Mouse (Mus musculus) c-Kit-positive CD71-negative TER-119-negative erythroid progenitor cells, embryonic 14.5 days (primary cell): ENCODE data around the gene Snx14.

Experiments
- DNase-seq: peaks from one replicate; pipeline ENCODE4 v3.0.0-alpha.2; 2013; ENCODE audit warnings: low read depth

Gene Snx14

DNA sequence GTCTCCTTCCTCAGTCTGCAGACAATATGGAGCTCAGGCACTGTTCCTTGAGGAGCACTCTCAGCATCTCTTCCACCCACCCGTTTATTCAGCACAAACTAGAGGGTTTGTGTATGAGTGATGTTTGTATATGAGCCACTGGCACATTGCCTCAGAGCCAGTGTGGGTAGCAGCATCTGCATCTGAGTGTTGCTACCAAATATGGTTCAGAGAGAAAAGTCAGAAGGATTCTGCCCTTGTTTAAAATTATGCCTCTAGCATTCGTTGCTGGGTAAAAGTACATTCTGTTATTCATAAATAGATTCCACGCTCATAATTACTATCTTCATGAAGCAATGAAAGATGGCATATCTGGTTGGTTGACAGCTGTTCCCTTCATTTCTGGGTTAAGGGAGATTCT lies 96.1 kb downstream of the Snx14 start:
- no peak for DNase-seq

DNA sequence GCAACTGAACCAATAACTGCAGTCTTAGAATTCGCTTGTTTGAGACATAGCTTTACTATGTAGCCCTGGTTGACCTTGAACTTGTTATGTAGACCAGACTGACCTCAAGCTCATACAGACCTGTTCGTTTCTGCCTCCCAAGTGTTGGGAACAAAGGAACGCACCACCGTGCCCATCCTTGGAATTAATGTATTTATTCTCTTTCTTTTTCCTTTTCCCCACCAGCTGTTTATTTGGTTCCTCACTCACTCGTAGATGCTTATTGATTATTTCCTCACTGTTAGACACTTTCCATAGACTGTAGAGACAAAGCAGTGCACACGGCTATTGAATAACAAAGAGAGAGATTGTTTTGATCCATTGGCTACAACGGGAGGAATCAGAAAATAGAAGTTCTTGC lies 96.5 kb downstream of the Snx14 start:
- no peak for DNase-seq

DNA sequence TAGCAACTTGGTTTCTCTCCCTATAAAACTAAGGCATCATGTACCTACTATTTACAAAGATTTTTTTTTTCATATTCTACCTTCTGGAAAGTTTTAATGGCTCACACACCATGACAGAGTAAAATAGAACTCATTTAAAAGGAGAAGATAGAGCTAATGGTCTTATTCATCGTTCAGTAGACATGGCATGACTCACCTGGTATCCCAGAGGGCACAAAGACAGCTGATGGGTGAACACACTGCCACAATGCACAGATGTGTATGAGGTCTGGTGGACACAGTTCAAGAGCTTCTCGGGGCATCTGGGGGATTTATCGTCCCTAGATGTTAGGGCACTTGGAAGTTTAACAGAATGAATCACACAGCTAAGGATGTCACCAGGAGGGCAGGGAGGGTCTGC lies 97.9 kb downstream of the Snx14 start:
- DNase-seq = no peak

DNA sequence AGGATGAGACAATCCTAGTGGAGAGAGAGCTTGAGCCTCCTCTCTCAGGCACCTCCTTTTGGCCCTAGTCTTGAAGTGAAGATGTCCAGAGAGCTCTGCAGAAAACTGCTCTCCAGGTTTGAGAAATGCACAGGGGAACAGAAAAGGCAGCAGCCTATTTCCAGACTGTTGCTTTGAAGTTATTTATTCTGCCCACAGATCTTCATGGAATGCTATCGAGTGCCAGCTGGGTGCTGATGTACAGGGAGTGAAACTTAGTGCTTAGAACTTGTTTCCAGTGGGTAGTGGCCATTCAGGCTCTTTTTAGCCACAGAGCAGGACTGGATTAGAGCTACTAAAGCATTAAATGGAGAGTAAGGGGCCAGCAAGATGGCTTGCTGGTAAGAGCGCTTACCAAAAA lies 102.9 kb downstream of the Snx14 start:
- no peak for DNase-seq

DNA sequence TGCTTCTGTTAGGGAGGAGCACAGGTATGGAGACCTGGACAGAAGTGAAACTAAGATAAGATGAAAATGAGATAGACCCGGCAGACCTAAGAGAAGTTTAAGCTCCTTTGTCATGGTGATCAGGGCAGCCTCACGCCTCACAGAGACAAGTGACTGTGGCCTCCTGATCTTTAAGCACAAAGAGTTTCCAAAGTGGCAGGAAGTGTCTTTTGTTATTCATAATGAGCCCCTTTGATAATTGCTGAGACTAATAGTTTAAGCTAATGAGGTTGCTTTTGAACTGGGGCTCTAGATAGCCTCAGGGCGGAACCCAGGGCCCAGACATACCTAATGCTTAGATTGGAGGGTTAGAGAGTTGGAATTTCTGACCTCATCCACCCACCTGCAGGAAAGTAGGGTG lies 106.3 kb downstream of the Snx14 start:
- DNase-seq = no peak

DNA sequence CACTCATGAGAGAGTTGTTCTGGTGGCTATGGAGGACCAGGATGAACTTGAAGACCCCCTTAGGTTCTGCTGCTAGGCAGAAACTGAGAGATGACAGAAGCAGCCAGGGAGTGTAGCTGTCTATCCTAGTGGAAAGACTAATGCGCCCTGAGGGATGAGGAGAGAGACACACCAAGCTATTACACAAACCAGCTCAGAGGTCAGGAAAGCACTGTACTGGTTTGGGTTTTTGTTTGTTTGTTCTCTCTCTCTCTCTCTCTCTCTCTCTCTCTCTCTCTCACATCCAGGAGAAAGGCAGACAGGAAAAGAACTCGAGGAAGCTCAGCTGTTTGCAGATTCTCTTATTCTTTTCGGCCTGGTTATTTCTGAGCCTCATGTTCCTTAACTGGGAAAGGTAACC lies 108.4 kb downstream of the Snx14 start:
- no peak for DNase-seq

DNA sequence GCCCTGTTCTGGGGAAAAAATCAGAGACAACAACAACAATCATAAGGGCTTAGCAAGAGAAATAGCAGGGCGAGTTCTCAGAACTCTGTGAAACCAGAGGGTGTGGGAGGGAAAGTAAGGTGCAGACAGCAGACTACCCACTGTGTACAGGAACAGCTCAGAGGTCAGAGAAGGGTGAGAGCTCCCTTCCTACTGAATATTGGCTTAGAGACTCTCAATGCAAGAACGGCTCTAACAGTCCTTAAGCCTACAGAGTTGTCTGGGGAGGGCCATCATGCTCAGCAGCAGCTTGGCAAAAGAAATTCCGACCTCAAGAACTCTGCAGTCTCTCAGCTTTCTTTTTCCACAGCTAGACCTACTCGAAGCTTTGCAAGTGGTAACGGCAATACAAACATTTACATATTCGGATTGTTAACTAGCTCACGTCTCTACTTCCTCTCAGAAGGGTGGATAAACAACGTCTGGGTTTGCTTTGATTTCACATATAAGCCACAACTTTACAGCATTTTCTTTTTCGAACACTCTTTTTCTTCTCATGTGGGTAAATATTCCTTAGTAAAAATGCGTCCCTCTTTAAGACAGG lies 109.5 kb downstream of the Snx14 start:
- DNase-seq = no peak

DNA sequence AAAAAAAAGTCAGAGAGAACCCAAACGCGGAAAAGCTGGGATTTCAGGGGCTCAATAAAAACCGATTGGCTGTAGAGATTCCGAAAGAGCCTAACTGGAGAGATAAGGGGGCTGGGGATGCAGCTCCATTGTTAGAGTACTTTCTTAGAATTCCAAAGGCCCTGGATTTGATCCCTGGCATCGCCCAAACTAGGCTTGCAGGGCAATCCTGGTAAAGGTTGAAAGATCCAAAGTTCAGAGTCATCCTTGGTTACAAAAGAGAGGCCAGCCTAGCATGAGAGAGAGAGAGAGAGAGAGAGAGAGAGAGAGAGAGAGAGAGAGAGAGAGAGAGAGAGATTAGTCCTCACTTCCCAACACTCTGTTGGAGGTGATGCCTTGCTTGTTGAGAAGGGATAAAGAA lies 110.1 kb downstream of the Snx14 start:
- no peak for DNase-seq

DNA sequence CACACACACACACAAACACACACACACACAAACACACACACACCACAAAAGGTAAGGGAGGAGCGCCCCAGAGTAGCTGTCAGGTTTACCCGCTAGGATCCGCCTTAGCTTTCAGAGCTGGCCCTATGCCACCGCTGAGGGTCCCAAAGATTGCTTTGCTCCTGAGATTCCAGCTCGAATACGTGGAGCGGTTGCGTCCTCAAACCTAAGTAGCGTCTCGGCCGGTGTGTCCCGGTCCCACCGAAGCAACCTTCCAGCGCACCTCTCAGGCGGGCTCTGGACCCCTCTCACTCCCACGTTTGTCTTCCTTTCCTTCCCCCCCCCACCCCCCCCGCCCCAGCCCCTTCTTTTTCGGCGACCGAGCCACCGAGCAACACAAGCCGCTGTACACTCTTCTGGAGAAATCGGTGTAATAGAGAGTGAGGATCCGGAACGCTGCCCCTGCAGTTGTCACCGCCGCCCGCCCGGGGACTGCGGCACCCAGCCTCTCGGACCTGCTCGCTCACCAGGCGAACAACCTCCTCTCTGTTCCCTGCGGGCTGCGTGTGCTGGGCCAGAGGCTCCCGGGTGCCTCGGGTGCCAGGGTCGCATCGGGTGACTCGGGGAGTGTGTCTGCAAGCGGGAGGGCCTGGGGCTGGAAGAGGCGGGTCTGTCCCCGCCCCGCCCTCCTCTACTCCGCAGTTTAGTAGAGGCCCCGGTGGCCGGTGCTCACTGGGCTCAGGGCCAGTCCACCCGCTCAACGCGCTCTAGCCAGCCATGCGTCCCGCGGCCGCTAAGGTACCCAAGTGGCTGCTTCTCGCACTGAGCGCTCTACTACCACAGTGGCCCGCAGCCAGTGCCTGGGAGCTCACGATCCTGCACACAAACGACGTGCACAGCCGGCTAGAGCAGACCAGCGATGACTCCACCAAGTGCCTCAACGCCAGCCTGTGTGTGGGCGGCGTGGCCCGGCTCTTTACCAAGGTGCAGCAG lies 111.5 kb downstream of the Snx14 start, which contains the start of gene Nt5e:
Gene Nt5e (plus strand): TSS at position 268 of the 972 bp plus-strand sequence.
- DNase-seq = peak; percentile 32
